Mouse (Mus musculus) myocyte (in vitro differentiated cells): ENCODE measurements at regions not wholly inside any gene's neighbourhood (a gene's known extent, or its start where the extent isn't known, plus 50 kb on each side); places are given as distances from the start of the nearest gene placed in this dataset.
A peak's percentile ranks its signal among the peaks of the same experiment; 100 is the strongest.

Source experiments
- H3K27me3 ChIP-seq: one replicate; pipeline ENCODE4 v1.6.1; 2011; ENCODE audit not compliant: control insufficient read depth, insufficient read depth, insufficient read length
- H3K36me3 ChIP-seq: one replicate; pipeline ENCODE4 v1.6.1; 2011; ENCODE audit not compliant: control insufficient read depth, insufficient read depth
- H3K4me2 ChIP-seq: one replicate; pipeline ENCODE4 v1.6.1; 2011; ENCODE audit warnings: low read depth, control low read depth
- H3K4me3 ChIP-seq: one replicate; pipeline ENCODE4 v1.5.1; 2011; ENCODE audit warnings: mild to moderate bottlenecking, control low read depth, moderate library complexity
- H3K79me2 ChIP-seq: one replicate; pipeline ENCODE4 v1.6.1; 2011; ENCODE audit not compliant: control insufficient read depth, insufficient read depth
- H3ac ChIP-seq: one replicate; pipeline ENCODE4 v1.6.1; 2011; ENCODE audit not compliant: control insufficient read depth, insufficient read length
- CEBPB ChIP-seq: IDR thresholded peaks from 2 replicates; pipeline ENCODE4 v1.6.1; 2011; ENCODE audit warnings: mild to moderate bottlenecking, moderate library complexity; ENCODE audit not compliant: poor library complexity, insufficient read depth, severe bottlenecking
- E2F4 ChIP-seq: IDR thresholded peaks from one replicate; pipeline ENCODE4 v1.6.1; 2011; ENCODE audit warnings: mild to moderate bottlenecking, control low read depth, moderate library complexity; ENCODE audit not compliant: insufficient read depth
- MAX ChIP-seq: IDR thresholded peaks from one replicate; pipeline ENCODE4 v1.6.1; 2011; ENCODE audit warnings: low read depth, mild to moderate bottlenecking, control low read depth
- MYOD1 ChIP-seq, 3 experiments: IDR thresholded peaks; one replicate each; pipeline ENCODE4 v1.6.1; 2011; ENCODE audit warnings: control low read depth in 2 of 3, low read depth in 2 of 3, mild to moderate bottlenecking in 2 of 3, moderate library complexity in 1 of 3; ENCODE audit not compliant: insufficient read length in 2 of 3, control insufficient read depth in 1 of 3
- MYOG ChIP-seq, 3 experiments: IDR thresholded peaks; one replicate each; pipeline ENCODE4 v1.6.1; 2011; ENCODE audit warnings: control low read depth in 2 of 3, low read depth in 2 of 3, mild to moderate bottlenecking in 2 of 3; ENCODE audit not compliant: insufficient read length in 2 of 3, control insufficient read depth in 1 of 3, insufficient read depth in 1 of 3
- POLR2A ChIP-seq: IDR thresholded peaks from one replicate; pipeline ENCODE4 v1.6.1; 2011; ENCODE audit warnings: low read depth, mild to moderate bottlenecking, control low read depth, moderate library complexity; ENCODE audit not compliant: insufficient read length
- POLR2AphosphoS2 ChIP-seq: IDR thresholded peaks from one replicate; pipeline ENCODE4 v1.6.1; 2011; ENCODE audit warnings: low read depth, control low read depth; ENCODE audit not compliant: insufficient read length
- REST ChIP-seq: IDR thresholded peaks from one replicate; pipeline ENCODE4 v1.6.1; 2011; ENCODE audit warnings: mild to moderate bottlenecking, control low read depth, moderate library complexity; ENCODE audit not compliant: insufficient read depth, insufficient read length
- SRF ChIP-seq: IDR thresholded peaks from one replicate; pipeline ENCODE4 v1.6.1; 2011; ENCODE audit warnings: low read depth; ENCODE audit not compliant: control insufficient read depth, insufficient read length
- TCF12 ChIP-seq: IDR thresholded peaks from one replicate; pipeline ENCODE4 v1.6.1; 2011; ENCODE audit warnings: mild to moderate bottlenecking, control low read depth; ENCODE audit not compliant: poor library complexity, insufficient read depth, severe bottlenecking
- TCF3 ChIP-seq: IDR thresholded peaks from one replicate; pipeline ENCODE4 v1.6.1; 2011; ENCODE audit warnings: low read depth, control low read depth; ENCODE audit not compliant: insufficient read length
- USF1 ChIP-seq: IDR thresholded peaks from one replicate; pipeline ENCODE4 v1.6.1; 2011; ENCODE audit warnings: low read depth, mild to moderate bottlenecking, control low read depth, moderate library complexity

DNA sequence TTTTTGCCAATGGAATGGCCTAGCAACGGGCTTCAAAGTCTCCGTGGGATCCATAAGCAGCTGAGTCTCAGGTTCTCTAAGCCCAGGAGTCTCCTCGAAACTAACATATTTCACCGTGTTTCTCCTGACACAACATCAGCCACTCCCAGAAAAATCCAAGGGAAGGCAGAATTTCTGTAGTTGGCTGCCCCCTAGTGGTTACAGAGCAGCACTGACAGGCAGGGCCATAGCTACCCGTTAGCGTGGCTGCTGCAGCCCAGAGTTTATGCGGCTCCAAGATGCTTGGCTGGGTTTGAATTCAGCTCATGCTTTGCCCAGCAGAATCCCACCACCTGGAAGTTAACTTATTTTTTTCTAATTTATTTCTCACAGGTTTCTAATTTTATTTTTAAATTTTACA, 140.9 kb upstream of the Tmem164 start:
- Histone ChIP-seq H3K4me2 (peak overlapping the region; percentile 46), H3K36me3 (no peaks in the 10 kb centered on the region), H3K27me3 (peaks cover 5% of the 10 kb centered on the region), H3K4me3 (no peak overlapping the region), H3ac (no peak overlapping the region), H3K79me2 (no peaks in the 10 kb centered on the region)
- TF ChIP-seq MAX (no peak), MYOG (IDR thresholded peaks at IDR 0.05; ENCODE audit: control insufficient read depth in 1 of 3, insufficient read depth in 1 of 3, insufficient read length in 2 of 3, low read depth in 2 of 3) (no peak), POLR2AphosphoS2 (no peak), USF1 (no peak), E2F4 (no peak), REST (no peak), MYOD1 (IDR thresholded peaks at IDR 0.05; ENCODE audit: control insufficient read depth in 1 of 3, insufficient read length in 2 of 3, low read depth in 2 of 3) (no peak), POLR2A (no peak), TCF12 (no peak), SRF (no peak), CEBPB (no peak), TCF3 (no peak)

DNA sequence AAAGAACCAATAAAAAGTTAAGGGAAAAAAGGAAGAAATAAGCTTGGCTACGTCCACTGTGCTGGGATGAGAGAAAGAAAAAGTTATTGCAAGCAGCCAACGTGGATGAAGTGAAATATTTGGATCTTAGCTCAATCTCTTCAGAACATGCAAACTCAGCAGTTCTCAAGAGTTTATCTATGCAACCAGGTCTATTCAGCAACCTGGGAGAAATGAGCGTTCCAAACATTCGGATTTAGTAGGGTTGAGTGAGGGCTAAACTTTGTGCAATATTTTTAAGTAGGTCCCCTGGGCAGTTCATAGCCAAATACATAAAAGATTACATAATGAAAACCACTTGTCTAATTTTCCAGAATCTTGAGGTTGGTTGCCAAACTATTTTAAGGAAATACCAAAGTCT, 129.0 kb upstream of the Tmem164 start:
- no peaks in the 10 kb centered on the region for H3K79me2 ChIP-seq
- no peaks in the 10 kb centered on the region for H3K27me3 ChIP-seq
- no peak overlapping the region for H3ac ChIP-seq
- TF ChIP-seq MYOD1 (IDR thresholded peaks at IDR 0.05; ENCODE audit: control insufficient read depth in 1 of 3, insufficient read length in 2 of 3, low read depth in 2 of 3) = no peak
- no peak overlapping the region for H3K4me3 ChIP-seq
- no peaks in the 10 kb centered on the region for H3K36me3 ChIP-seq
- no peak overlapping the region for H3K4me2 ChIP-seq

DNA sequence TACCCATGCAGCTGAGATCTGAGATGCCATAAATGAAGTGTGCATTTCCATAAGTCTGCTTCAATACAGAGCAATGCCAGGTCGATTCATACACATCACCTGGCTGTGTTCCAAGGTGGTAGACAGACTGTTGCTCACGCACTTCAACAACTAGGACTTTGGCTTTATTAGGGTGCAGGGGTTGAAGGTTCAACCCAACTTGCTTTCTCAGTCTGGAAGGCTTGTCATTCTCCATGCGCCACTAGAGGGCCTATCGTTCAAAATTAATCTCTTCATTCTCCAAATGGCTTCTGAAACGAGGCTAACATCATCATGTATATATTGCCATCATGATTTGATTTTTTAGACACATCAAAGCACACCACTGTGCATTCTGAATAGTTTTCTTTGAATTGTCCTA, 127.0 kb upstream of the Tmem164 start:
- TF ChIP-seq MYOD1 (IDR thresholded peaks at IDR 0.05; ENCODE audit: control insufficient read depth in 1 of 3, insufficient read length in 2 of 3, low read depth in 2 of 3) (no peak), POLR2A (no peak), TCF12 (no peak), CEBPB (no peak), MYOG (IDR thresholded peaks at IDR 0.05; ENCODE audit: control insufficient read depth in 1 of 3, insufficient read depth in 1 of 3, insufficient read length in 2 of 3, low read depth in 2 of 3) (no peak), TCF3 (no peak), USF1 (no peak)
- Histone ChIP-seq H3K4me3 (no peak overlapping the region), H3K79me2 (no peaks in the 10 kb centered on the region), H3K27me3 (no peaks in the 10 kb centered on the region), H3K4me2 (no peak overlapping the region), H3ac (no peak overlapping the region), H3K36me3 (no peaks in the 10 kb centered on the region)

DNA sequence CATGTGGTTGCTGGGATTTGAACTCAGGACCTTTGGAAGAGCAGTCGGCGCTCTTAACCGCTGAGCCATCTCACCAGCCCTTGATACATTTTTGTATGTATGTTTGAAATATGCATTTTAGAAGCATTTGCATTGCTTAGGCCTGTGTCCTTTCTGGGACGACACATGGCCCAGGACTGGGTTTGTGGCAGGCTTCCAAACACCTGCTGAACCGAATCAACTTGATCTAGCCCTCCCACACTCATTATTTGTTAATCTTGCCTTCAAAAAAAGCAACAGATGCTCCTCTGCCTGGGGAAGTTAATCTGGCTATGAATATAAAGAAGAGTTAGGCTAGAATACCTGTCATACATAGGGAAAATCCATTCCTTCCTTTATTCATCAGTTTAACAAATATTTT, 123.7 kb upstream of the Tmem164 start:
- Histone ChIP-seq H3K4me3 (no peak overlapping the region), H3K36me3 (no peaks in the 10 kb centered on the region), H3K4me2 (no peak overlapping the region), H3K27me3 (peaks cover under 1% of the 10 kb centered on the region), H3ac (no peak overlapping the region), H3K79me2 (no peaks in the 10 kb centered on the region)
- TF ChIP-seq MYOD1 (IDR thresholded peaks at IDR 0.05; ENCODE audit: control insufficient read depth in 1 of 3, insufficient read length in 2 of 3, low read depth in 2 of 3) (peak; percentile 3 to 55 (median 30)), POLR2A (no peak), MYOG (IDR thresholded peaks at IDR 0.05; ENCODE audit: control insufficient read depth in 1 of 3, insufficient read depth in 1 of 3, insufficient read length in 2 of 3, low read depth in 2 of 3) (no peak), TCF3 (no peak)

DNA sequence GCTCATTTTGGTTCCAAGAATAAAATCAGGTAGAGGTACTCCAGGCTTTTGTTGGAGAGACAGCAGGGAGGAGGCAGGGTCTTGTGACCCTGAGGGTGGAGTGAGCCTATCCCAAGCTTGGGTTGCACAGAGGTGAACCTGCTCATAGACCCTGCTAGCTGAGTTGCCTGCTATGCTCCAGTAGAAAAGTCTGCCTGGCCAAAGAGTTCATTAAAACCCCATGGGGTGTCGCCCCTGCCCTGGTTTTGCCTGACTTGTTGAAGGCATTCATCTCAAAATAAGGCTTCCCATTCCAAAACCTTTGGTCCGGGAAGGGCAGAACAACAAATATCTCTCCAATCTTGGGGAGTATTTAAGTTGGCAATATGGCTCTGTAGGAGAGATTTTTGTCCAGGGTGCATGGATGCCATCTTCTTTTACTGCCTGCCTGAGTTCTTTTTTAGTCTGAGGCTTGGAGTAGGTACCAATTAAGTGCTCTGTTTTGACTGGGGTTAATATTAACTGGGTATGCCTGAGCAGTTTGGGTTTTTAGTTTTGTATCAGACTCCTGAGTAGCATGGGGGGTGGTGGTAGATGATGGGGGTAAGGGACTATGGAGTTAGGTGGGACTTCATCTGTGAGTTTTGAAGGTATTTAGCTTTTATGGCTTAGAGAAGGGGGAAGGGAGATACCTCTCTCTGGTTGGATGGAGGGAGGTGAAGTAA, 120.8 kb upstream of the Tmem164 start:
- H3K79me2 ChIP-seq = no peaks in the 10 kb centered on the region
- H3K36me3 ChIP-seq = no peaks in the 10 kb centered on the region
- peaks cover 5% of the 10 kb centered on the region for H3K27me3 ChIP-seq
- H3K4me3 ChIP-seq = no peak overlapping the region
- H3ac ChIP-seq = no peak overlapping the region
- H3K4me2 ChIP-seq = no peak overlapping the region
- TF ChIP-seq TCF3 (no peak), POLR2A (no peak), POLR2AphosphoS2 (no peak), MYOD1 (IDR thresholded peaks at IDR 0.05; ENCODE audit: control insufficient read depth in 1 of 3, insufficient read length in 2 of 3, low read depth in 2 of 3) (no peak), SRF (no peak), REST (no peak), MAX (no peak), MYOG (IDR thresholded peaks at IDR 0.05; ENCODE audit: control insufficient read depth in 1 of 3, insufficient read depth in 1 of 3, insufficient read length in 2 of 3, low read depth in 2 of 3) (no peak), TCF12 (no peak), E2F4 (no peak), CEBPB (no peak)

DNA sequence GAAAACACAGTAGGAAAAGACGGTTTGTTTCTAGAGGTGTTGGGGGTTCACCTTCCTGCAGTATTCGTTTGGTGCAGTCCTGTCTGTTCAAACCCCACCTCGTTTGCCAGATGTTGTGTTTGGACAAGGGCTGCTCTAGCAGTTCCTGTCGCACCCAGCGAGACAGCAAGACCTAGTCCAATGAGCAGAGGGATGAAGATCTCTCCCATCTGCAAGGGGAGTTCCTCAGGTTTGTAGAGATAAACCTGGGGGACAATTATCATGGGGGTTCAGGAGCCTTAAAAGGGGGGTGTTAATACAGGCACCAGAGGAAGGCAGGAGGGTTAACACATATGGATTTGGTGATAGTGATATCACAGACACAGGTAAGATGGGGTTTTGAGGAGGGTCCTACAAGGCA, 119.4 kb upstream of the Tmem164 start:
- Histone ChIP-seq H3K4me3 (no peak overlapping the region), H3K4me2 (no peak overlapping the region), H3K79me2 (no peaks in the 10 kb centered on the region), H3K27me3 (peaks cover 5% of the 10 kb centered on the region), H3ac (no peak overlapping the region), H3K36me3 (no peaks in the 10 kb centered on the region)
- TF ChIP-seq MYOG (IDR thresholded peaks at IDR 0.05; ENCODE audit: control insufficient read depth in 1 of 3, insufficient read depth in 1 of 3, insufficient read length in 2 of 3, low read depth in 2 of 3) (no peak), POLR2AphosphoS2 (no peak), TCF3 (no peak), MAX (no peak), TCF12 (no peak), SRF (no peak), CEBPB (no peak)
